Mouse (Mus musculus) forebrain, embryonic 12.5 days (tissue): ENCODE data around the gene Tmem92. TPM values are rescaled to one million over a fixed set of nuclear protein-coding genes. Genes with fewer than 3 reads are reported as not detected.

ENCODE experiments used
- ATAC-seq: fragments of 200-750 bp; cut with Nextera tagmentation; 2 replicates; pipeline ENCODE4 v1.8.0; 2017; ENCODE audit warnings: moderate TSS enrichment; ENCODE audit not compliant: low FRiP score
- H3K27ac ChIP-seq: fragments of 300-500 bp; sonication (generic); 2 replicates; pipeline ENCODE4 v1.5.1; 2016; ENCODE audit warnings: mild to moderate bottlenecking
- H3K27me3 ChIP-seq: fragments of 300-500 bp; sonication (generic); 2 replicates; pipeline ENCODE4 v1.6.1; 2016; ENCODE audit warnings: mild to moderate bottlenecking
- H3K36me3 ChIP-seq: fragments of 300-500 bp; sonication (generic); replicated peaks from 2 replicates; pipeline ENCODE4 v1.6.1; 2016; ENCODE audit warnings: mild to moderate bottlenecking
- H3K4me1 ChIP-seq: fragments of 300-500 bp; sonication (generic); 2 replicates; pipeline ENCODE4 v1.6.1; 2016
- H3K4me2 ChIP-seq: fragments of 300-500 bp; sonication (generic); 2 replicates; pipeline ENCODE4 v1.6.1; 2016; ENCODE audit warnings: mild to moderate bottlenecking, moderate library complexity
- H3K4me3 ChIP-seq: fragments of 300-500 bp; sonication (generic); replicated peaks from 2 replicates; pipeline ENCODE4 v1.5.1; 2016; ENCODE audit warnings: mild to moderate bottlenecking
- H3K9ac ChIP-seq: fragments of 300-500 bp; sonication (generic); 2 replicates; pipeline ENCODE4 v1.6.1; 2016; ENCODE audit warnings: mild to moderate bottlenecking
- H3K9me3 ChIP-seq: fragments of 300-500 bp; sonication (generic); 2 replicates; pipeline ENCODE4 v1.6.1; 2016
- WGBS: fragments of 180-500 bp; shearing (Covaris S2); methylation state at CpG from one replicate; pipeline ENCODE4 v1.1.7; 2016; 5-methylcytosine and 5-hydroxymethylcytosine counted together
- polyA plus RNA-seq: library from polyadenylated mRNA; unstranded; fragments of >200 nt; fragmentation: Nextera tagmentation; extraction: Ambion mirVana; gene quantifications from 2 replicates; pipeline ENCODE4 v1.2.1, GENCODE M21; 2016

Tmem92 gene
- polyA plus RNA-seq, 1 experiment from 2014 or later = not detected

GRCm38 (mm10) chr11:94760799-94761198 is 21.7 kb downstream of the Tmem92 start:
- Histone ChIP-seq H3K27me3 (no peaks in the 10 kb centered on the region), H3K4me3 (no peak overlapping the region), H3K27ac (no peak overlapping the region), H3K9ac (no peak overlapping the region), H3K4me2 (no peak overlapping the region), H3K4me1 (no peaks in the 10 kb centered on the region), H3K9me3 (no peaks in the 10 kb centered on the region), H3K36me3 (no peaks in the 10 kb centered on the region)
- 74% methylated on average over 7 of the region's 7 CpGs for WGBS
- no peak for ATAC-seq

- H3K9me3 ChIP-seq = no peaks in the 10 kb centered on the region
- no peak overlapping the region for H3K9ac ChIP-seq
- H3K4me2 ChIP-seq = no peak overlapping the region
- no peaks in the 10 kb centered on the region for H3K36me3 ChIP-seq
- H3K27me3 ChIP-seq = no peaks in the 10 kb centered on the region
- no peak for ATAC-seq
- H3K4me3 ChIP-seq = no peak overlapping the region
- H3K4me1 ChIP-seq = no peaks in the 10 kb centered on the region
- H3K27ac ChIP-seq = no peak overlapping the region
- WGBS = 89% methylated on average over 3 of the region's 3 CpGs
Measured at GRCm38 (mm10) chr11:94760364-94760763, 22.1 kb downstream of the Tmem92 start.

DNA sequence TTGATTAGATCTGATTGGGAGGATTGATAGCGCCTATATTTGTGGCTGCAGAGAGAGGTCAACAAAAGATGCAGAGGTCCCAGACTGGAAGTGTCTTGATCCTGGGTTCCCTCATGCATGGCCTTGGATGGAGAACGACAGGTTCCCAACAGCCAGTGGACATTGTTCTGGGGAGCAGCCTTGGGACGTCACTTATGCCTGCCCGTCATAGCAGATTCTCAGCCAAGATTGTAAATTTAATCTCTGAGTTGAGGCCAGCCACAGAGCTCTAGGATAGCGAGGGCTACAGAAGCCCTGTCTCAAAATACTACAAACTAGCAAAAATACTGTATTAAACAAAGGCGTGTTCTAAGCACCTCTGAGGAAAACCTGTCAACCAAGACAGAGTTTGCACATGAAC is 22.6 kb downstream of the Tmem92 start:
- no peak for ATAC-seq
- H3K4me3 ChIP-seq = no peak overlapping the region
- H3K4me2 ChIP-seq = no peak overlapping the region
- 84% methylated on average over 6 of the region's 6 CpGs for WGBS
- H3K9me3 ChIP-seq = no peaks in the 10 kb centered on the region
- H3K27me3 ChIP-seq = no peaks in the 10 kb centered on the region
- H3K27ac ChIP-seq = no peak overlapping the region
- no peaks in the 10 kb centered on the region for H3K36me3 ChIP-seq
- no peaks in the 10 kb centered on the region for H3K4me1 ChIP-seq
- no peak overlapping the region for H3K9ac ChIP-seq

DNA sequence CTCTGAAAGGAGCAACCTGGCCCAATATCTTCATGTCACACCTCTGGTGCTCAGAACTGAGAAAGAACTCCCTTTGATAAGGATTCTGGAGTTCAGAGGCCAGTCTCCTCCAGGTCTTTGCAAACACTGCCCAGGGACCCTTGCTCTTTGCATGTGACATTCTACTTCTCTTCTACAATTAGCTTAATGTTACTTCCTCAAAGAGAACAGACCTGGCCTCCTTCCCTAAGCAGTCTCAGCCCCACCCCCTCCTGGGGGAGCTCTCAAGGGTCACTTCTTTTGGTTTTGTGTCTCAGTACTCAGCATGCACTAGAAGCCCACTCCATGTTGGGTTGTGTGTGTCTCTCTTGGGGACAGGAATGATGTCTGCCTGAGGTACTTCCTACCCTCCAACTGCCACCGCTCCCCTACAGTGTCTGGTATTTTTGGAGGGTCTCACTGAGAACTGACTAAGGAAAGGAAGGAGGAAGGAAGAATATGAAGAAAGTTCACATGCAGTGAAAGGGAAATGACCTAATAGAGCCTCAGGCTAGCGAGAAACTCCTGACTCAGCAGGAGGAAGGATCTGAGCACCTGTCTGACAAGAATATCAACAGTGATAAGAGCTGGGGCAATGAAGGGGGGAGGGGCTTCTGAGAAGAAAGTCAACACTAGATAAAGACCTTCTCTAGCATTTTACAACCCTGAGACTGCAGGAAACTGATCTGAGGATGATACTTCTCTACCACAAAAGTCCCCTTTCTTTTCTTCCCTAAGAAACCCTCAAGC is 29.4 kb downstream of the Tmem92 start:
- Histone ChIP-seq H3K27me3 (no peaks in the 10 kb centered on the region), H3K9me3 (no peaks in the 10 kb centered on the region), H3K4me1 (no peaks in the 10 kb centered on the region), H3K27ac (no peak overlapping the region), H3K4me2 (no peak overlapping the region), H3K9ac (no peak overlapping the region), H3K36me3 (no peaks in the 10 kb centered on the region), H3K4me3 (no peak overlapping the region)
- no peak for ATAC-seq
- 70% methylated on average over 2 of the region's 2 CpGs for WGBS

GRCm38 (mm10) chr11:94741732-94742272 is 40.7 kb downstream of the Tmem92 start, which contains the start of gene Cdc34b:
Cdc34b (plus strand) TSS chr11:94741782.
- Histone ChIP-seq H3K4me1 (no peaks in the 10 kb centered on the region), H3K36me3 (no peaks in the 10 kb centered on the region), H3K9me3 (no peaks in the 10 kb centered on the region), H3K4me3 (no peak within 1 kb of the TSS), H3K27ac (no peak within 1 kb of the TSS), H3K9ac (no peak within 1 kb of the TSS), H3K4me2 (no peak within 1 kb of the TSS), H3K27me3 (no peaks in the 10 kb centered on the region)
- ATAC-seq = no peak
- 80% methylated on average over 29 of the region's 29 CpGs for WGBS

DNA sequence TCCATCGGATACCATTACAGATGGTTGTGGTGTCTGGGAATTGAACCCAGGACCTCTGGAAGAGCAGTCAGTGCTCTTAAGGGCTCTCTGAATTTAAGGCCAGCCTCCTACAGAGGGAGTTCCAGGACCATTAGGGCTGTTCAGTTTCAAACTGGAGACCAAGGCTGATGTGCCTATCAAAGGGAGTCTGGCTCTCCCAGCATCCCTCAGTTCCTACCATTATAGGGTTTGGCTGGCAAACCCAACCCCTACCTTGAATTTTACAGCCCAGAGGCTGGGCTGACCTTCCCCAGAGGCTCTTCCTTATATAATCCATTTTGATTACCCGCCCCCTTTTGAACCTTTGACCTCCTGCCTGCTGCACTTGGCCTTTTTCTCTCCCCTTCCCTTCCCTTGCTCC is 46.8 kb downstream of the Tmem92 start:
- Histone ChIP-seq H3K9ac (no peak overlapping the region), H3K4me3 (no peak overlapping the region), H3K27me3 (no peaks in the 10 kb centered on the region), H3K9me3 (no peaks in the 10 kb centered on the region), H3K27ac (no peak overlapping the region), H3K4me2 (no peak overlapping the region), H3K36me3 (no peaks in the 10 kb centered on the region), H3K4me1 (no peaks in the 10 kb centered on the region)
- WGBS = 79% methylated on average over 2 of the region's 2 CpGs
- ATAC-seq = no peak

DNA sequence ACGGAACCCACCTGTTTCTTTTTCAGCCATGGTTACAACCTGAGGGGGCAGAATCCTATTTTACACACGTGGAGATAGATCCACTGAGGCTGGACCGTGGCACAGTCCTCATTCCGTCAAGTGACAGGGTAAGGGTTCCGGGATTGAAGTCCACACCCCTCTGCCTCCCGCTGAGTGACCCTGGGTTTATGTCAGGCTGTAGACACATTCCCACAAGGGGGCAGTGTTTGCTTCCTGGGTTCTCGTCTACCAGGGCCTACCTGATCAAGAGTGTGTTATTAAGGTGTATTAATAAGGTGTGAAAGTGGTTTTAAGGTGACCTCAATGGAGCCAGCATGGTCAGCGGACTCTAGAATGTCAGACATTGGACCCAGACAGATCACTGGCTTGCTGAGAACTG is 49.7 kb downstream of the Tmem92 start:
- Histone ChIP-seq H3K4me3 (no peak overlapping the region), H3K36me3 (no peaks in the 10 kb centered on the region), H3K9me3 (no peaks in the 10 kb centered on the region), H3K4me1 (no peaks in the 10 kb centered on the region), H3K4me2 (no peak overlapping the region), H3K27me3 (no peaks in the 10 kb centered on the region), H3K27ac (no peak overlapping the region), H3K9ac (no peak overlapping the region)
- WGBS = 50% methylated on average over 8 of the region's 8 CpGs
- ATAC-seq = no peak

DNA sequence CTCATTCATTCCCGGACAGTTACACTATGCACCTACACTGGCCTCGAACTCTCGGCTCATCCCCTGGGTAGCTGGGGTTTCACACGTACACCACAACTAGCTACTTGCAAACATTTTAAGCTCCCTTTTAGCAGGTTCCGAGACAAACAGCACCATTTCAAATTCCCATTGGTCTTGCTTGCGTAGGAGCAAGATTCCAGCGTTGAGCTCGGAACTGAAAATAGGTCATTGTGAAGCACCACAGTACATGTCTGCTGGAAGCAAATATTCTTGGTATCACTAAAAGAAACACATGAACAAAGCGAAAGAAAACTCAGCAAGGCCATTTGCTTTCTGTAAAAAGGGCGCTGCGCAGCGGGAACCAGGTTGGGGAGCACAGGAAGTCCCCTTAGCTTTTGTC is 51.3 kb downstream of the Tmem92 start:
- no peak for ATAC-seq
- Histone ChIP-seq H3K4me1 (no peaks in the 10 kb centered on the region), H3K36me3 (no peaks in the 10 kb centered on the region), H3K9me3 (no peaks in the 10 kb centered on the region), H3K4me3 (no peak overlapping the region), H3K27me3 (no peaks in the 10 kb centered on the region), H3K27ac (no peak overlapping the region), H3K9ac (no peak overlapping the region), H3K4me2 (no peak overlapping the region)
- 91% methylated on average over 12 of the region's 12 CpGs for WGBS

DNA sequence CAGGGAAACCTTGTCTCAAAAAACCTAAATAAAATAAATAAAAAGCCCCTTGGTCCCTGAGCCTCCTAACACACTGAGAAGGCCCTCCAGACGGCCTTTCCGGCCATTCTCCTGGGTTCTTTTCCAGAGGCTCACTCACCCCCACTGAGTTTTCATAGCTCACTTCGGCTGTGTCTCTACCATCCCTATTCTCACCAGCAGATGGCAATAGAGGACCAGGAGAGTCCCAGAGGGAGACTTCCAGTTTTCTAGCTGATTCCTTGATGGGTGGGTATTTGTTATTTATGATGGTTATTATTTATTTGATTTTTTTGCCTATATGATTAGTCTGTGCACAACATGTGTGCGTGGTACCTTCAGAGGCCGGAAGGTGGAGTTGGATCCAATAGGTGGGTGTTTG is 52.2 kb downstream of the Tmem92 start:
- no peak overlapping the region for H3K4me2 ChIP-seq
- no peaks in the 10 kb centered on the region for H3K27me3 ChIP-seq
- 41% methylated on average over 5 of the region's 5 CpGs for WGBS
- no peaks in the 10 kb centered on the region for H3K4me1 ChIP-seq
- H3K4me3 ChIP-seq = no peak overlapping the region
- no peak overlapping the region for H3K27ac ChIP-seq
- no peaks in the 10 kb centered on the region for H3K9me3 ChIP-seq
- H3K36me3 ChIP-seq = no peaks in the 10 kb centered on the region
- no peak overlapping the region for H3K9ac ChIP-seq
- ATAC-seq = no peak

DNA sequence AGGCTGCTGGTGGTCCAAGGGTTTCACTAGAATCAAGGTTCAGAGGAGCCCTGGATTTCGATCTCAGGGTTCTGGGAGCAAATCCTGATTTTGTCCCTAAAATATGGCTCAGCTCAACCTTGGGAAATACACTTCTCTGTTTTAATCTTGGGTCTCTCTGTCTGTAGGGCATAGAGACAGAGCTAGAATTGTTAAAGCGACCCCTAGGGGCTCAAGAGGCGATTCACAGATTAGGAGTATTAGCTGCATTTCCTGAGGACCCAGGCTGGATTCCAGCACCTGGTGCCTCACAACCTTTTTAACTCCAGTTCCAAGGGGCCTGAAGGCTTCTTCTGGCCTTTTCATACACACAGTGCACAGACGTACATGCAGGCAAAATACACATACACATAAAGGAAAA is 52.9 kb downstream of the Tmem92 start:
- no peak overlapping the region for H3K4me3 ChIP-seq
- 34% methylated on average over 4 of the region's 4 CpGs for WGBS
- H3K27ac ChIP-seq = no peak overlapping the region
- no peaks in the 10 kb centered on the region for H3K27me3 ChIP-seq
- H3K9me3 ChIP-seq = no peaks in the 10 kb centered on the region
- no peak overlapping the region for H3K4me2 ChIP-seq
- no peak overlapping the region for H3K9ac ChIP-seq
- H3K4me1 ChIP-seq = no peaks in the 10 kb centered on the region
- no peak for ATAC-seq
- no peaks in the 10 kb centered on the region for H3K36me3 ChIP-seq

GRCm38 (mm10) chr11:94728545-94728944 is 54.0 kb downstream of the Tmem92 start:
- 84% methylated on average over 3 of the region's 3 CpGs for WGBS
- Histone ChIP-seq H3K27me3 (no peaks in the 10 kb centered on the region), H3K36me3 (no peaks in the 10 kb centered on the region), H3K4me2 (no peak overlapping the region), H3K9ac (no peak overlapping the region), H3K4me1 (no peaks in the 10 kb centered on the region), H3K9me3 (no peaks in the 10 kb centered on the region), H3K27ac (no peak overlapping the region), H3K4me3 (no peak overlapping the region)
- ATAC-seq = no peak

DNA sequence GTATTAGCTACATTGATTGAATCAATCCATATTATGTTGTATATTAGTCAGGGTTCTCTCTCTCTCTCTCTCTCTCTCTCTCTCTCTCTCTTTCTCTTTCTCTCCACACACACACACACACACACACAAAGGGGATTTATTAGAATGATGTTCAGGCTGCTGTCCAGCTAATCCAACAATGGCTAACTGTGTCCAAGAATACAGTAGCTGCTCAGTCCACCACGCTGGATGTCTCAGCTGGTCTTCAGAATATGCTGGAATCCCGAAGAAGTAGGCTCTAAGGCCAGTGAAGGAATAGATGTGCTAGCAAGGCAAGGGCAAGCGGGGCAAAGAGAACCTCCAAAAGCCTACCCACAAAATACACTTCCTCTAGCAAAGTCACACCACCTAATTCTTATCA is 55.2 kb downstream of the Tmem92 start:
- WGBS = 82% methylated on average over 3 of the region's 3 CpGs
- Histone ChIP-seq H3K9ac (no peak overlapping the region), H3K9me3 (no peaks in the 10 kb centered on the region), H3K36me3 (no peaks in the 10 kb centered on the region), H3K4me2 (no peak overlapping the region), H3K4me1 (no peaks in the 10 kb centered on the region), H3K27ac (no peak overlapping the region), H3K4me3 (no peak overlapping the region), H3K27me3 (no peaks in the 10 kb centered on the region)
- ATAC-seq = no peak
